Mouse (Mus musculus): ENCODE results near the gene Ppip5k2. TPM values are rescaled to one million over a fixed set of nuclear protein-coding genes. Genes with fewer than 3 reads are reported as not detected.

Ppip5k2 gene
- polyA plus RNA-seq, 1 experiment from 2014 or later = 33.2 TPM

- Histone ChIP-seq H3K36me3 (ENCODE audit: control insufficient read depth, insufficient read depth, low read length) (peaks cover 12% of the 10 kb centered on the region), H3K27ac (ENCODE audit: low read depth, low read length) (no peak overlapping the region)
- WGBS (ENCODE audit: insufficient replicate concordance) = 50% methylated on average over 4 of the region's 4 CpGs
These were observed 24.5 kb downstream of the Ppip5k2 start for GRCm38 (mm10) chr1:97745712-97746111.

GRCm38 (mm10) chr1:97743063-97743462 is 27.1 kb downstream of the Ppip5k2 start:
- ATAC-seq (replicated peaks; ENCODE audit: insufficient number of reproducible peaks, low FRiP score, low TSS enrichment) = no peak
- no peaks in the 10 kb centered on the region for H3K9me3 ChIP-seq (replicated peaks; ENCODE audit: control insufficient read depth, low read length)
- H3K9ac ChIP-seq (ENCODE audit: low read depth, low read length) = no peak overlapping the region
- H3K4me3 ChIP-seq (ENCODE audit: low read depth, low read length) = no peak overlapping the region
- no peaks in the 10 kb centered on the region for H3K27me3 ChIP-seq (ENCODE audit: control insufficient read depth, insufficient read depth, low read length)
- peaks cover 20% of the 10 kb centered on the region for H3K36me3 ChIP-seq (ENCODE audit: control insufficient read depth, insufficient read depth, low read length)
- peaks cover 3% of the 10 kb centered on the region; the same call in 1 of the 2 replicates for H3K4me1 ChIP-seq (ENCODE audit: control insufficient read depth, insufficient read depth, low read length)
- H3K4me2 ChIP-seq = no peak overlapping the region
- no peak overlapping the region for H3K27ac ChIP-seq (ENCODE audit: low read depth, low read length)
- 100% methylated on average over 1 of the region's 1 CpGs for WGBS (ENCODE audit: insufficient replicate concordance)

More at GRCm38 (mm10) chr1:97745712-97746111, 24.5 kb downstream of the Ppip5k2 start:
- Histone ChIP-seq H3K4me2 (no peak overlapping the region), H3K27me3 (ENCODE audit: control insufficient read depth, insufficient read depth, low read length) (no peaks in the 10 kb centered on the region), H3K9ac (ENCODE audit: low read depth, low read length) (no peak overlapping the region), H3K4me1 (ENCODE audit: control insufficient read depth, insufficient read depth, low read length) (peaks cover 3% of the 10 kb centered on the region; the same call in 1 of the 2 replicates), H3K4me3 (ENCODE audit: low read depth, low read length) (no peak overlapping the region), H3K9me3 (replicated peaks; ENCODE audit: control insufficient read depth, low read length) (no peaks in the 10 kb centered on the region)
- ATAC-seq (replicated peaks; ENCODE audit: insufficient number of reproducible peaks, low FRiP score, low TSS enrichment) = no peak

- no peak overlapping the region for H3K27ac ChIP-seq (ENCODE audit: low read depth, low read length)
- WGBS (ENCODE audit: insufficient replicate concordance) = 57% methylated on average over 1 of the region's 1 CpGs
- H3K27me3 ChIP-seq (ENCODE audit: control insufficient read depth, insufficient read depth, low read length) = no peaks in the 10 kb centered on the region
- no peak overlapping the region for H3K4me3 ChIP-seq (ENCODE audit: low read depth, low read length)
- no peaks in the 10 kb centered on the region for H3K9me3 ChIP-seq (replicated peaks; ENCODE audit: control insufficient read depth, low read length)
- no peak overlapping the region for H3K4me2 ChIP-seq
- peaks cover 6% of the 10 kb centered on the region; the same call in 1 of the 2 replicates for H3K36me3 ChIP-seq (ENCODE audit: control insufficient read depth, insufficient read depth, low read length)
- H3K4me1 ChIP-seq (ENCODE audit: control insufficient read depth, insufficient read depth, low read length) = no peaks in the 10 kb centered on the region
- no peak overlapping the region for H3K9ac ChIP-seq (ENCODE audit: low read depth, low read length)
- ATAC-seq (replicated peaks; ENCODE audit: insufficient number of reproducible peaks, low FRiP score, low TSS enrichment) = no peak
These were observed 40.9 kb downstream of the Ppip5k2 start for GRCm38 (mm10) chr1:97729339-97729738.

- H3K4me1 ChIP-seq (ENCODE audit: control insufficient read depth, insufficient read depth, low read length) = no peaks in the 10 kb centered on the region
- H3K9ac ChIP-seq (ENCODE audit: low read depth, low read length) = no peak overlapping the region
- no peak overlapping the region for H3K27ac ChIP-seq (ENCODE audit: low read depth, low read length)
- WGBS (ENCODE audit: insufficient replicate concordance) = 68% methylated on average over 2 of the region's 2 CpGs
- H3K27me3 ChIP-seq (ENCODE audit: control insufficient read depth, insufficient read depth, low read length) = no peaks in the 10 kb centered on the region
- ATAC-seq (replicated peaks; ENCODE audit: insufficient number of reproducible peaks, low FRiP score, low TSS enrichment) = no peak
- no peak overlapping the region for H3K4me3 ChIP-seq (ENCODE audit: low read depth, low read length)
- no peak overlapping the region for H3K4me2 ChIP-seq
- peaks cover 11% of the 10 kb centered on the region; the same call in 1 of the 2 replicates for H3K36me3 ChIP-seq (ENCODE audit: control insufficient read depth, insufficient read depth, low read length)
- H3K9me3 ChIP-seq (replicated peaks; ENCODE audit: control insufficient read depth, low read length) = no peaks in the 10 kb centered on the region
These were observed 43.5 kb downstream of the Ppip5k2 start for GRCm38 (mm10) chr1:97726730-97727129.

- H3K27me3 ChIP-seq (ENCODE audit: control insufficient read depth, insufficient read depth, low read length) = no peaks in the 10 kb centered on the region
- WGBS (ENCODE audit: insufficient replicate concordance) = 88% methylated on average over 9 of the region's 9 CpGs
- H3K9me3 ChIP-seq (replicated peaks; ENCODE audit: control insufficient read depth, low read length) = no peaks in the 10 kb centered on the region
- no peak overlapping the region for H3K27ac ChIP-seq (ENCODE audit: low read depth, low read length)
- no peaks in the 10 kb centered on the region for H3K4me1 ChIP-seq (ENCODE audit: control insufficient read depth, insufficient read depth, low read length)
- H3K4me3 ChIP-seq (ENCODE audit: low read depth, low read length) = no peak overlapping the region
- no peak overlapping the region for H3K9ac ChIP-seq (ENCODE audit: low read depth, low read length)
- peaks cover 9% of the 10 kb centered on the region; the same call in 1 of the 2 replicates for H3K36me3 ChIP-seq (ENCODE audit: control insufficient read depth, insufficient read depth, low read length)
- ATAC-seq (replicated peaks; ENCODE audit: insufficient number of reproducible peaks, low FRiP score, low TSS enrichment) = no peak
- no peak overlapping the region for H3K4me2 ChIP-seq
These were observed 51.8 kb downstream of the Ppip5k2 start for GRCm38 (mm10) chr1:97718440-97718839.

GRCm38 (mm10) chr1:97714334-97714868 is 55.8 kb downstream of the Ppip5k2 start:
- Histone ChIP-seq H3K9ac (ENCODE audit: low read depth, low read length) (no peak overlapping the region), H3K27ac (ENCODE audit: low read depth, low read length) (no peak overlapping the region), H3K9me3 (replicated peaks; ENCODE audit: control insufficient read depth, low read length) (no peaks in the 10 kb centered on the region), H3K27me3 (ENCODE audit: control insufficient read depth, insufficient read depth, low read length) (no peaks in the 10 kb centered on the region), H3K4me1 (ENCODE audit: control insufficient read depth, insufficient read depth, low read length) (no peaks in the 10 kb centered on the region), H3K36me3 (ENCODE audit: control insufficient read depth, insufficient read depth, low read length) (peaks cover 9% of the 10 kb centered on the region; the same call in 1 of the 2 replicates), H3K4me2 (no peak overlapping the region), H3K4me3 (ENCODE audit: low read depth, low read length) (no peak overlapping the region)
- ATAC-seq (replicated peaks; ENCODE audit: insufficient number of reproducible peaks, low FRiP score, low TSS enrichment) = no peak
- WGBS (ENCODE audit: insufficient replicate concordance) = 87% methylated on average over 11 of the region's 11 CpGs

- Histone ChIP-seq H3K36me3 (ENCODE audit: control insufficient read depth, insufficient read depth, low read length) (peaks cover 6% of the 10 kb centered on the region; the same call in 1 of the 2 replicates), H3K9ac (ENCODE audit: low read depth, low read length) (no peak overlapping the region), H3K27me3 (ENCODE audit: control insufficient read depth, insufficient read depth, low read length) (no peaks in the 10 kb centered on the region), H3K9me3 (replicated peaks; ENCODE audit: control insufficient read depth, low read length) (no peaks in the 10 kb centered on the region), H3K27ac (ENCODE audit: low read depth, low read length) (no peak overlapping the region), H3K4me2 (no peak overlapping the region), H3K4me3 (ENCODE audit: low read depth, low read length) (no peak overlapping the region), H3K4me1 (ENCODE audit: control insufficient read depth, insufficient read depth, low read length) (no peaks in the 10 kb centered on the region)
- 93% methylated on average over 3 of the region's 3 CpGs for WGBS (ENCODE audit: insufficient replicate concordance)
- no peak for ATAC-seq (replicated peaks; ENCODE audit: insufficient number of reproducible peaks, low FRiP score, low TSS enrichment)
These were observed 59.7 kb downstream of the Ppip5k2 start for GRCm38 (mm10) chr1:97710520-97710919.

GRCm38 (mm10) chr1:97705389-97705788 is 64.8 kb downstream of the Ppip5k2 start:
- no peak overlapping the region for H3K4me3 ChIP-seq (ENCODE audit: low read depth, low read length)
- no peak overlapping the region for H3K27ac ChIP-seq (ENCODE audit: low read depth, low read length)
- H3K4me2 ChIP-seq = no peak overlapping the region
- H3K36me3 ChIP-seq (ENCODE audit: control insufficient read depth, insufficient read depth, low read length) = peaks cover 2% of the 10 kb centered on the region
- no peak overlapping the region for H3K9ac ChIP-seq (ENCODE audit: low read depth, low read length)
- H3K4me1 ChIP-seq (ENCODE audit: control insufficient read depth, insufficient read depth, low read length) = no peaks in the 10 kb centered on the region
- H3K27me3 ChIP-seq (ENCODE audit: control insufficient read depth, insufficient read depth, low read length) = no peaks in the 10 kb centered on the region
- no peaks in the 10 kb centered on the region for H3K9me3 ChIP-seq (replicated peaks; ENCODE audit: control insufficient read depth, low read length)
- no peak for ATAC-seq (replicated peaks; ENCODE audit: insufficient number of reproducible peaks, low FRiP score, low TSS enrichment)

- Histone ChIP-seq H3K36me3 (ENCODE audit: control insufficient read depth, insufficient read depth, low read length) (peaks cover 2% of the 10 kb centered on the region), H3K9ac (ENCODE audit: low read depth, low read length) (no peak overlapping the region), H3K4me2 (no peak overlapping the region), H3K9me3 (replicated peaks; ENCODE audit: control insufficient read depth, low read length) (no peaks in the 10 kb centered on the region), H3K4me3 (ENCODE audit: low read depth, low read length) (no peak overlapping the region), H3K4me1 (ENCODE audit: control insufficient read depth, insufficient read depth, low read length) (no peaks in the 10 kb centered on the region), H3K27me3 (ENCODE audit: control insufficient read depth, insufficient read depth, low read length) (no peaks in the 10 kb centered on the region), H3K27ac (ENCODE audit: low read depth, low read length) (no peak overlapping the region)
- WGBS (ENCODE audit: insufficient replicate concordance) = 84% methylated on average over 1 of the region's 1 CpGs
- no peak for ATAC-seq (replicated peaks; ENCODE audit: insufficient number of reproducible peaks, low FRiP score, low TSS enrichment)
These were observed 65.6 kb downstream of the Ppip5k2 start for GRCm38 (mm10) chr1:97704646-97705045.
